Mouse (Mus musculus) embryo, embryonic 10 days (tissue): ENCODE measurements at regions not wholly inside any gene's neighbourhood (a gene's known extent, or its start where the extent isn't known, plus 50 kb on each side); places are given as distances from the start of the nearest gene placed in this dataset.

Experiments
- DNase-seq: peaks from one replicate; pipeline ENCODE4 v3.0.0-alpha.2; 2015; ENCODE audit warnings: low spot score

GRCm38 (mm10) chr16:24180666-24181065 lies 192.0 kb upstream of the Bcl6 start:
- DNase-seq: no peak

GRCm38 (mm10) chr16:24177564-24177963 lies 188.9 kb upstream of the Bcl6 start:
- DNase-seq: no peak

- DNase-seq: no peak
Observed at GRCm38 (mm10) chr16:24177131-24177530, 188.5 kb upstream of the Bcl6 start.

GRCm38 (mm10) chr16:24176057-24176456 lies 187.4 kb upstream of the Bcl6 start:
- DNase-seq: no peak

- DNase-seq: no peak
Observed at GRCm38 (mm10) chr16:24175235-24175760, 186.6 kb upstream of the Bcl6 start.

- DNase-seq: no peak
Observed at GRCm38 (mm10) chr16:24174595-24174994, 185.9 kb upstream of the Bcl6 start.

- DNase-seq: no peak
Observed at GRCm38 (mm10) chr16:24173783-24174518, 185.3 kb upstream of the Bcl6 start.

- DNase-seq: no peak
Observed at GRCm38 (mm10) chr16:24172653-24173052, 184.0 kb upstream of the Bcl6 start.

GRCm38 (mm10) chr16:24172065-24172464 lies 183.4 kb upstream of the Bcl6 start:
- no peak for DNase-seq

- no peak for DNase-seq
Observed at GRCm38 (mm10) chr16:24171161-24171560, 182.5 kb upstream of the Bcl6 start.

- DNase-seq: no peak
Observed at GRCm38 (mm10) chr16:24166496-24166895, 177.8 kb upstream of the Bcl6 start.

- DNase-seq: no peak
Observed at GRCm38 (mm10) chr16:24165461-24166081, 176.9 kb upstream of the Bcl6 start.

- DNase-seq: no peak
Observed at GRCm38 (mm10) chr16:24160705-24161285, 172.1 kb upstream of the Bcl6 start.

GRCm38 (mm10) chr16:24159336-24159735 lies 170.7 kb upstream of the Bcl6 start:
- DNase-seq: no peak

GRCm38 (mm10) chr16:24157753-24158152 lies 169.1 kb upstream of the Bcl6 start:
- no peak for DNase-seq

GRCm38 (mm10) chr16:24156729-24157430 lies 168.2 kb upstream of the Bcl6 start:
- no peak for DNase-seq

GRCm38 (mm10) chr16:24154816-24155357 lies 166.2 kb upstream of the Bcl6 start:
- DNase-seq: no peak

GRCm38 (mm10) chr16:24153943-24154342 lies 165.3 kb upstream of the Bcl6 start:
- peak; percentile 64 for DNase-seq

GRCm38 (mm10) chr16:24151831-24152247 lies 163.2 kb upstream of the Bcl6 start:
- DNase-seq: no peak

- DNase-seq: no peak
Observed at GRCm38 (mm10) chr16:24151178-24151725, 162.6 kb upstream of the Bcl6 start.

GRCm38 (mm10) chr16:24150512-24150911 lies 161.9 kb upstream of the Bcl6 start:
- no peak for DNase-seq

- no peak for DNase-seq
Observed at GRCm38 (mm10) chr16:24149441-24149840, 160.8 kb upstream of the Bcl6 start.
